Mouse (Mus musculus) layer of hippocampus, postnatal 25 days (tissue): Measurements from ENCODE around the gene Mpdu1. TPM values are rescaled to one million over a fixed set of nuclear protein-coding genes. Genes with fewer than 3 reads are reported as not detected.
"Not testable (repeated sequence)": the region's sequence is repeated elsewhere in the genome, so short reads cannot be mapped to it uniquely, and the experiment has no call there.

Experiments
- DNase-seq, 2 experiments: peaks; one replicate each; pipeline ENCODE4 v3.0.0; 2022; ENCODE audit warnings: mixed read lengths in 2 of 2, low spot score in 1 of 2; ENCODE audit errors: extremely low spot score in 1 of 2
- microRNA-seq, 2 experiments: library from miRNA; unstranded; fragments of <30 nt; microRNA quantifications; one replicate each; pipeline ENCODE4 v1.2.0; 2021
- total RNA-seq, 2 experiments: library from RNA; stranded (reverse); gene quantifications; 2 replicates each; pipeline ENCODE4 v1.2.3; 2021

Gene Mpdu1
- total RNA-seq, 2 experiments from 2014 or later, result 61.1 to 63.9 TPM

GRCm38 (mm10) chr11:69624339-69624738, 38.1 kb downstream of the Mpdu1 start:
- DNase-seq, result not testable (repeated sequence)

GRCm38 (mm10) chr11:69623006-69623405, 39.4 kb downstream of the Mpdu1 start:
- no peak for DNase-seq

GRCm38 (mm10) chr11:69622406-69622805, 40.0 kb downstream of the Mpdu1 start:
- DNase-seq, result no peak

GRCm38 (mm10) chr11:69621571-69622268, 40.7 kb downstream of the Mpdu1 start, which contains the start of gene Sat2:
TSS of gene Sat2 (plus strand) at chr11:69622024.
- peak; percentile 31 to 49 for DNase-seq

GRCm38 (mm10) chr11:69620394-69621081, 41.9 kb downstream of the Mpdu1 start:
- DNase-seq, result no peak

DNA sequence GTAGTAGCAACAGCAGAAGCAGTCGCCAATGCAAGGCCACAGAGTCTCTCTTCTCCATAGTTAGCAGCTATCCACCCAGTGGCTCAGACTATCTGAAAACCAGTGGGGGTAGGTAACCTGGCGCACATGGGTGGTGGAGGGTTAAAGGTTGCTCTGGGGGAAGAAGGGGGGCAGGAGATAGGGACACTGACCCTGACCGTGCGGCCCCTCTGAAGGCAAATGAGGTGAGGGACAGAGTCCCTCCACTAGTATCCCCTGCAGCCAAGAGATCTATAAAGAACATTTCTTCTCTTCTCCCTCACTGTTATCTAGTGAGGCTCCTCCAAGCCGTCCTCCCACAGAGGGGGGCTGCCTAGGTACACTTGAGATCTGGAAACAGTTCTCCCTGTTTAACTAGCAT, 44.6 kb downstream of the Mpdu1 start, which contains the start of gene Shbg:
Gene Shbg (minus strand): TSS at position 101 of the 400 bp plus-strand sequence.
- no peak for DNase-seq

DNA sequence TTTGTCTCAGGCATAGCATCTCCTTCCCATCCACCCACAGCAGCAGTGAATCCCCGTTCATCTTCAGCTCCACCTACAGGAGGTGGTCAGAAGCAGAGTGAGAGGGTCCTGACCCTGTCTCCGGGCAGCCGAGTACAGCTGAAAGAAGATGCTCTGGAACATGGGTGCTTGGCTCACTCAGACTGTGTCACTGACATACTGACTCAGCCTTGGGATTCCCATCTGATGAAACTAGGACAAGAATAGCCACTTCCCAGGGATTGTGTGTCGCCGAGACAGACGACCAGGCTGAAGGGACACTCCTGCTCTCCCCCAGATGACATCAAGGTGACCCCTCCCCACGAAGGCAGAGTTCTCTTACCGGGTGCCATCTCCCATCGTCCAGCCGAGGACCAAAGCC, 45.7 kb downstream of the Mpdu1 start:
- DNase-seq, result no peak

- DNase-seq, result not testable (repeated sequence)
These were observed 48.2 kb downstream of the Mpdu1 start for GRCm38 (mm10) chr11:69614257-69614588.

DNA sequence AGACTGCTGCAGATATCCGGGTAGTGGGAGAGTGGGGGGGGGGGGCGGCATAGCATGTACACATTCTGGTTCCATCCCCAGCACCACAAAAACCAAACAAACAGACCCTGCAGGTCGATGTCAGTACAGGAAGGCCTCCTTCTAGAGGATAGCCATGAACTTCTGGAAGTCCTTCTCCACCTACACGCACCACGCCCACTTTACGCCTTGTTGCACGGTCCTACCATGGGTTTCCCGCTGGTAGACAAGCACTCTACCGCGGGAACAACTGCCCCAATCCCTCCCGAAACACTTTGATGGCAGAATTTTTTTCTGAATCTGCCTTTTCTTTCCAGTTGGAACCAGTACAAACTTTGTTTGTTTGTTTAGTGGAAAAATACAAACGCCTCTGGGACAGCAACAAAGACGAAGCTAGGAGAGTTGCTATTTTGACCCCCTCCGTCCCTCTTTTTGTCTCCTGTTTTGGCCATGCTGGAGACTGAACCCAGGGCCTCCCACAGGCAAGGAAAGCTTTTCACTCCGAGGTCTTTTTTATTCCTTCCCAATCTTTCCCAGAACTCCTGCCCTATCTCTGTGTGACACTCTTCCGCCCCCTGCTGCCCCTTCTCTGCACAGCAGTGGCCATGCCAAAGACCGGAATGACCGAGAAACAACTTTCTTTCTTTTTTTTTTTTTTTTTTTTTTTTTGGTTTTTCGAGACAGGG, 48.7 kb downstream of the Mpdu1 start:
- DNase-seq, result peak; percentile 64 to 90

DNA sequence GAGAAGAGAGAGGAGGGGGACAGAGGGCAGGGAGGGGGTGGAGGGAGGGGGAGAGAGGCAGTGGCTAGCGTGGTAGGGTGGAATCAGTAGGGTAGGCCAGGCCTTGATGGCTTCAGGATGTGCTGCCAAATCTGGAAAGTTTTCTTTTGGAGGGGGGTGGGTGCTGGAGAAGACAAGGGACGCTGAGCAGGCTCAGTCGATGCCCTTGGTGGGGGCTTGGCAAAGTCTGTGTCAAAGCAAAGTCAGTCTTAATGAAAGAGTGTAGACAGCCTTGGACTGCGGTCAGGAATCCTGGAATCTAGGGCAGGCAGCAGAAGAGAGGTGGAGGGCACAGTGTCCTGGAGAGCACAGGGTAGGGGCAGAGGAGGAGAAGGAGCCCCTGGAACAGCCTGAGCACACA, 51.5 kb downstream of the Mpdu1 start:
- no peak for DNase-seq

DNA sequence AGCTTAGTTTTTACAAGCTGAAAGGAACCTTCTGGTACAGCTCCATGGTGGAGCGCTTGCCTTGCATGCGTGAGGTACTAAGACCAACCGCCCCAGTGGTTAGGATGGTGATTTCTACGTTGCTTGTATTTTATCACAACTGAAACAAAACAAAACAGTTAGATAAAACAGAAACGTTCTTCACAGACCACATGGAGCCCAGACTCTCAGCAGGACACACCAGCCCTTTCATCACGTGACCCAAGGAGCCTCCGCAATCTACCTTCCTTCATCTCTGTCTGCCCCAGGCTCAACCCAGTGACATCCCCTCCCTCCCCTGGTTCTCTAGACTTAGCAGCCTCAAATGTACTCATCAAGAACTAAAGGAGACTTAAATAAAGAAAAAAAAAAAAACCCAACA, 53.0 kb downstream of the Mpdu1 start:
- no peak for DNase-seq

DNA sequence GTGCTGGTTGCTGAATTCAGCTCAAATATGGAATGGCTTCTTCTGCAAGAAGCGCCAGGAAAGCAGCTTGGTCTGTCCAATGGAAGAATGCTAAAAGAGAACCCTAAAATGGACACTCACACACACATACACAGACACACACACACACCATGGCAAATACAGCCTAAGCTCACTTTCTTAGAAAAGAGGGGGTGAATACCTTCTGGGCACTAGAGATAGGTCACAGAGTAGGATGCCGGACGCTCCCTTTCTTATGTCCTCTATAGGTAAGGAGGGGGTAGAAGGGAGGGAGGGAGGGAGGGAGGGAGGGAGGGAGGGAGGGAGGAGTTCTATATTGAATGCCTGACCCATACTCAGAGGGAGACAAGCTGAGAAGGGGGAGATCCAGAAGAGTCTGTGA, 53.9 kb downstream of the Mpdu1 start:
- no peak for DNase-seq

DNA sequence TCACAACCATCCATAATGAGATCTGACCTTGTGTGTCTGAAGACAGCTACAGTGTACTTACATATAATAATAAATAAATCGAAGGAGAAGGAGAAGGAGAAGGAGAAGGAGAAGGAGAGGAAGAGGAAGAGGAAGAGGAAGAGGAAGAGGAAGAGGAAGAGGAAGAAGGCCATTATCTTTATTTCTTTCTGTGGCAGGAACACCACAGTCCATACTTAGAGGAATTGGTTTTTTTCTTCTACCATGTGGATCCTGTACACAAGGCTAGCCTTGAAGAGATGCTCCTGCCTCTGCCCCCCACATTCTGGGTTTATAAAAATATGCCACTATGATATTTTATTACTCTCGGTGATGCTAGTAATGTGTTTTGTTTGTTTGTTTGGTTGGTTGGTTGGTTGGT, 55.6 kb downstream of the Mpdu1 start:
- DNase-seq, result no peak

Small RNA genes within 50 kb of the gene (microRNA-seq; reads per million reads assigned to microRNA genes)
- gene Mir1934 (4.0 to 7.0 reads per million in 2 experiments), gene Mir467f (0 reads per million in 2 experiments)

Other genes starting within 250 kb of the Mpdu1 start
- 10 to 100 TPM; 28.5 to 41.2 TPM for gene Kdm6b, start 249.0 kb downstream of the Mpdu1 start, total RNA-seq
- 1 to 10 TPM; 3.5 to 8.0 TPM for gene Dnah2, start 113.5 kb downstream of the Mpdu1 start, total RNA-seq
- gene Efnb3, start 102.4 kb downstream of the Mpdu1 start, total RNA-seq, result 100 to 1,000 TPM; 134 to 139 TPM
- 10 to 100 TPM; 11.7 to 12.5 TPM for gene Wrap53, start 82.4 kb downstream of the Mpdu1 start, total RNA-seq
- gene Trp53, start 82.3 kb downstream of the Mpdu1 start, total RNA-seq, result 10 to 100 TPM; 24.3 to 29.8 TPM
- 100 to 1,000 TPM; 394 to 472 TPM for gene Atp1b2, start 56.7 kb downstream of the Mpdu1 start, total RNA-seq
- not detected for gene Shbg, start 44.7 kb downstream of the Mpdu1 start, total RNA-seq
- 10 to 100 TPM; 15.5 to 15.8 TPM for gene Sat2, start 40.6 kb downstream of the Mpdu1 start, total RNA-seq
- gene Fxr2, start 29.7 kb downstream of the Mpdu1 start, total RNA-seq, result 100 to 1,000 TPM; 124 to 131 TPM
- gene Sox15, start 7.3 kb downstream of the Mpdu1 start, total RNA-seq, result under 1 TPM in 1 of 2 experiments, not detected in 1; 0.59 TPM
- 10 to 100 TPM; 15.1 to 15.7 TPM for gene Cd68, start 3.5 kb upstream of the Mpdu1 start, total RNA-seq
- gene Eif4a1, start 9.8 kb upstream of the Mpdu1 start, total RNA-seq, result 100 to 1,000 TPM; 369 to 381 TPM
- 100 to 1,000 TPM in 1 of 2 experiments, 10 to 100 TPM in 1; 94.3 to 109 TPM for gene Senp3, start 19.4 kb upstream of the Mpdu1 start, total RNA-seq
- 1 to 10 TPM; 1.2 to 1.3 TPM for gene Tnfsf13, start 23.1 kb upstream of the Mpdu1 start, total RNA-seq
- gene Tnfsf12, start 33.2 kb upstream of the Mpdu1 start, total RNA-seq, result 1 to 10 TPM; 7.3 to 8.6 TPM
- 1 to 10 TPM; 1.3 to 1.4 TPM for gene Tnfsfm13, start 33.5 kb upstream of the Mpdu1 start, total RNA-seq
- 10 to 100 TPM; 58.6 to 69.5 TPM for gene Polr2a, start 96.0 kb upstream of the Mpdu1 start, total RNA-seq
- not detected for gene Slc35g3, start 99.3 kb upstream of the Mpdu1 start, total RNA-seq
- 100 to 1,000 TPM; 110 to 118 TPM for gene Zbtb4, start 103.3 kb upstream of the Mpdu1 start, total RNA-seq
- 1 to 10 TPM in 1 of 2 experiments, under 1 TPM in 1; 0.79 to 1.1 TPM for gene Chrnb1, start 133.3 kb upstream of the Mpdu1 start, total RNA-seq
- 10 to 100 TPM; 28.3 to 33.3 TPM for gene Fgf11, start 139.2 kb upstream of the Mpdu1 start, total RNA-seq
- gene Tmem102, start 143.0 kb upstream of the Mpdu1 start, total RNA-seq, result not detected
- gene Gm39566, start 152.7 kb upstream of the Mpdu1 start, total RNA-seq, result not detected
- not detected for gene Spem2, start 155.8 kb upstream of the Mpdu1 start, total RNA-seq
- gene Spem1, start 159.5 kb upstream of the Mpdu1 start, total RNA-seq, result under 1 TPM; 0.34 to 0.73 TPM
- gene Nlgn2, start 175.1 kb upstream of the Mpdu1 start, total RNA-seq, result 100 to 1,000 TPM; 192 to 219 TPM
- 100 to 1,000 TPM; 112 to 135 TPM for gene Tmem256, start 175.9 kb upstream of the Mpdu1 start, total RNA-seq
- gene Plscr3, start 183.7 kb upstream of the Mpdu1 start, total RNA-seq, result 10 to 100 TPM; 16.5 to 19.0 TPM
- not detected for gene Tnk1, start 196.1 kb upstream of the Mpdu1 start, total RNA-seq
- gene Tmem95, start 215.4 kb upstream of the Mpdu1 start, total RNA-seq, result not detected
- 1 to 10 TPM; 1.2 to 1.3 TPM for gene Kctd11, start 218.8 kb upstream of the Mpdu1 start, total RNA-seq
- gene Acap1, start 232.9 kb upstream of the Mpdu1 start, total RNA-seq, result under 1 TPM; 0.12 to 0.19 TPM
- 1 to 10 TPM in 1 of 2 experiments, under 1 TPM in 1; 0.62 to 1.8 TPM for gene 2810408A11Rik, start 238.3 kb upstream of the Mpdu1 start, total RNA-seq
- gene Neurl4, start 238.4 kb upstream of the Mpdu1 start, total RNA-seq, result 100 to 1,000 TPM; 108 to 109 TPM